In the genomic region with DNA sequence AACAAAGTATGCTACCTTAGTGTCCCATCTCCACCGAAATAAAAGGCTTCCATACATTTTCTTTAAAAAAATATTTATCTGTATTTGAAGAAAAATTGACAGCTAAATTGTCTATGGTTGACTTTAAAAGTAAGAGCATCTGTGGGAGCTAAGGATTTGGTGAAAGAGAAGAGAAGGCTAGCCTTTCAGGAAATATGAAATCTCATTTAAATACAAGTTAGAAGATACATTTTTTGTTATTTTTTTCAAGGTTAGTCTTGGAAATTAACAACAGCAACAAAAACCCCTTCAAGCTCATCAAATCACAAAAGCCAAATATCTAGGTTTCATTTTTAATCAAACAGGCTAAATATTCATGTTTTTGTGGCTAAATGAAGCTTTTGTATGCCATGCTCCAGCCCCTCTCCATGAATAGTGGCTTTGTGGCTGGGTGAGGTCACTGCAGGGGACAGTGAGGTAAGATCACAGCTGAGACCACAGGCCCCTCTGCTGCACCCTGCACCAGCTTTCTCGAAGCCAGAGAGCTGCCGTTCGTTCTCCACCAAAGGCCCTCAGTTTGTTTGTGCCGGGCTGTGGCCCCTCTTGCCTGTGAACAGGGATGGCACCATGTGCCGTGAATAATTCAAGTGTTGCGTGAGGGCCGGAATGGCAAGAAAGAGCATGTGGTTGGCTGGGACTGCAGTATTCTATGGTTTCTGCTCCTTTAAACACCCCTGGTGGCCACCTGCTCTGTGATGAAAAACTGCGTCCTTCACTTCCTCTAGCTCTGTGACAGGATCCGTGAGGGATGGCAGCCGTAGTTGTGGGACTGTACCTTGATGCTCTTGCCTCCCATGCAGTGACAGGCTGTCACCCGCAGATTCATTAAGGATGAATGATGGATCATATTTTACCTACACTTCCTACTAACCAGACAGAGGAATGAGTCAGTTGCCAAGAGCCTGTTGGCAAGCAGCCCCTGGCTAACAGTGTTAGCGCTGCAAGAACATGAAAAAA, we compare ENCODE assay signal across 8 mouse cellular contexts.
DNase-seq lines count a peak whose midpoint lies in the region; ATAC-seq and TF ChIP-seq lines count a peak whose summit lies in the region.

No protein-coding gene starts in this region.

- H3K79me2 ChIP-seq in CH12.LX (replicated peaks; ENCODE audit: control insufficient read depth, extremely low read depth, insufficient read depth, poor library complexity, severe bottlenecking): no peaks in the 10 kb centered on the region

- H3K9ac ChIP-seq in CH12.LX (ENCODE audit: insufficient read depth, low read depth): no peak overlapping the region
- H3K9ac ChIP-seq in forebrain, embryonic 14.5 days (ENCODE audit: low read length): no peak overlapping the region
- H3K9ac ChIP-seq in intestine, embryonic 15.5 days: no peak overlapping the region

- H3K27me3 ChIP-seq in CH12.LX (replicated peaks): no peaks in the 10 kb centered on the region
- no peaks in the 10 kb centered on the region for H3K27me3 ChIP-seq in forebrain, embryonic 14.5 days (replicated peaks; ENCODE audit: control insufficient read depth, insufficient read depth, low read length)
- H3K27me3 ChIP-seq in intestine, embryonic 15.5 days (replicated peaks): no peaks in the 10 kb centered on the region

- H3K27ac ChIP-seq in CH12.LX (ENCODE audit: insufficient read depth, low read depth): peak overlapping the region; percentile 71
- H3K27ac ChIP-seq in forebrain, embryonic 14.5 days (ENCODE audit: low read depth, low read length): peak overlapping the region; percentile 53; the same call in 1 of the 2 replicates
- H3K27ac ChIP-seq in intestine, embryonic 15.5 days: no peak overlapping the region

- no peak overlapping the region for H3K4me3 ChIP-seq in CH12.LX (replicated peaks in 1 of 3; ENCODE audit: low read depth in 2 of 3, low read length in 2 of 3, poor library complexity in 1 of 3)
- H3K4me3 ChIP-seq in forebrain, embryonic 14.5 days (ENCODE audit: low read depth, low read length): no peak overlapping the region
- no peak overlapping the region for H3K4me3 ChIP-seq in lung, adult 2 months (replicated peaks; ENCODE audit: extremely low read depth, low read depth, low read length)
- no peak overlapping the region for H3K4me3 ChIP-seq in intestine, embryonic 15.5 days (replicated peaks)

- ATAC-seq in forebrain, embryonic 14.5 days: peak; percentile 51
- no peak for ATAC-seq in intestine, embryonic 15.5 days

- H3K4me2 ChIP-seq in CH12.LX (ENCODE audit: insufficient read depth, low read depth, poor library complexity, severe bottlenecking): peak overlapping the region; percentile 65
- no peak overlapping the region for H3K4me2 ChIP-seq in forebrain, embryonic 14.5 days (ENCODE audit: low read length)
- H3K4me2 ChIP-seq in intestine, embryonic 15.5 days (replicated peaks): no peak overlapping the region

- peak; percentile 17; the same call in 1 of the 2 replicates for TF ChIP-seq POLR2A in CH12.LX (IDR thresholded peaks at IDR 0.05; ENCODE audit: low read depth, low read length)
- no peak for TF ChIP-seq POLR2A in lung, adult 2 months (IDR thresholded peaks at IDR 0.05; ENCODE audit: borderline replicate concordance, extremely low read depth, low read depth, low read length)

- H3K36me3 ChIP-seq in CH12.LX (replicated peaks in 1 of 2; ENCODE audit: control insufficient read depth in 1 of 2, insufficient read depth in 1 of 2, low read length in 1 of 2): no peaks in the 10 kb centered on the region
- no peaks in the 10 kb centered on the region for H3K36me3 ChIP-seq in forebrain, embryonic 14.5 days (ENCODE audit: control insufficient read depth, insufficient read depth, low read length)
- no peaks in the 10 kb centered on the region for H3K36me3 ChIP-seq in intestine, embryonic 15.5 days

- H3K4me1 ChIP-seq in CH12.LX (ENCODE audit: control insufficient read depth in 1 of 2, insufficient read depth in 2 of 2): peaks cover 22 to 60% of the 10 kb centered on the region in 2 experiments
- peaks cover 27% of the 10 kb centered on the region for H3K4me1 ChIP-seq in forebrain, embryonic 14.5 days (ENCODE audit: control insufficient read depth, insufficient read depth, low read length)
- H3K4me1 ChIP-seq in lung, adult 2 months (ENCODE audit: control insufficient read depth, insufficient read depth, low read length): no peaks in the 10 kb centered on the region
- H3K4me1 ChIP-seq in intestine, embryonic 15.5 days (replicated peaks): no peaks in the 10 kb centered on the region

- TF ChIP-seq EP300 in CH12.LX (IDR thresholded peaks at IDR 0.05; ENCODE audit: low read length): peak; percentile 89

- dilution Hi-C loops in CH12.LX (cut with MboI; ENCODE audit: extremely low pct_ligation_motif_present, extremely low pct_unique_long_range_greater_than_20kb, low sequenced_read_pairs): no loop called here

- in situ Hi-C loops in CH12.LX (cut with MboI; ENCODE audit: low pct_ligation_motif_present, low pct_unique_long_range_greater_than_20kb, low sequenced_read_pairs): loop anchor here (5.0 to 25.0 kb wide), 2 partner anchors 85 to 125 kb away; no protein-coding TSS in a partner anchor

- peak in 1 of 2 experiments; percentile 27; a peak in 2 of 4 replicates for TF ChIP-seq CTCF in CH12.LX (conservative IDR thresholded peaks at IDR 0.05 in 1 of 2, IDR thresholded peaks at IDR 0.05 in 1 of 2; ENCODE audit: low read depth in 2 of 2, low read length in 2 of 2)
- no peak for TF ChIP-seq CTCF in lung, adult 2 months (IDR thresholded peaks at IDR 0.05; ENCODE audit: insufficient read depth, low read length)

- H3K9me3 ChIP-seq in CH12.LX (replicated peaks; ENCODE audit: low read length): no peaks in the 10 kb centered on the region
- no peaks in the 10 kb centered on the region for H3K9me3 ChIP-seq in forebrain, embryonic 14.5 days (replicated peaks; ENCODE audit: control insufficient read depth, low read length)
- H3K9me3 ChIP-seq in intestine, embryonic 15.5 days: no peaks in the 10 kb centered on the region

- TF ChIP-seq RAD21 in CH12.LX (IDR thresholded peaks at IDR 0.05; ENCODE audit: low read depth, low read length): no peak; the same call in 1 of the 2 replicates

- DNase-seq in cerebellum, adult 11-12 months: peak; percentile 33
- DNase-seq in cerebellum, postnatal 4 days (ENCODE audit: low spot score in 2 of 2): no peak
- DNase-seq in CH12.LX (ENCODE audit: extremely low read depth): peak; percentile 77
- DNase-seq in forebrain, embryonic 14.5 days (ENCODE audit: low spot score): peak; percentile 69
- peak; percentile 16 to 55 for DNase-seq in left cerebral cortex, adult 9 months (ENCODE audit: low spot score in 2 of 2)
- no peak for DNase-seq in natural killer cell, adult 2 months (ENCODE audit: low spot score in 2 of 2)
- no peak for DNase-seq in lung, adult 2 months

- 41% methylated on average over 13 of the region's 13 CpGs for WGBS in forebrain, embryonic 14.5 days
- WGBS in lung, adult 2 months: 77% methylated on average over 13 of the region's 13 CpGs
- 74% methylated on average over 13 of the region's 13 CpGs for WGBS in intestine, embryonic 15.5 days

TF ChIP-seq in CH12.LX, 34 proteins besides CTCF, POLR2A, EP300 and RAD21 (continues in another document):
- TF ChIP-seq RCOR1 (conservative IDR thresholded peaks at IDR 0.05; ENCODE audit: low read depth, low read length): no peak
- no peak for TF ChIP-seq USF2 (conservative IDR thresholded peaks at IDR 0.05; ENCODE audit: low read depth, low read length)
- TF ChIP-seq BHLHE40 (IDR thresholded peaks at IDR 0.05; ENCODE audit: low read depth, low read length): peak; percentile 80
- TF ChIP-seq ELF1 (IDR thresholded peaks at IDR 0.05; ENCODE audit: low read depth, low read length): no peak
- TF ChIP-seq KAT2A (IDR thresholded peaks at IDR 0.05; ENCODE audit: insufficient replicate concordance, low read length): no peak
- 0 out of 2 replicates have a peak, but pooled peaks have one; percentile 56 for TF ChIP-seq CHD2 (IDR thresholded peaks at IDR 0.05; ENCODE audit: low read length)
- TF ChIP-seq E2F4 (IDR thresholded peaks at IDR 0.05; ENCODE audit: insufficient replicate concordance, low read depth, low read length): no peak
- TF ChIP-seq HCFC1 (IDR thresholded peaks at IDR 0.05; ENCODE audit: low read depth, low read length): no peak
- peak; percentile 93 for TF ChIP-seq IRF4 (IDR thresholded peaks at IDR 0.05; ENCODE audit: low read depth, low read length)
- TF ChIP-seq SMC3 (IDR thresholded peaks at IDR 0.05; ENCODE audit: low read depth, low read length): 0 out of 2 replicates have a peak, but pooled peaks have one; percentile 9
- no peak for TF ChIP-seq NRF1 (IDR thresholded peaks at IDR 0.05; ENCODE audit: low read depth, low read length)
- TF ChIP-seq ZKSCAN1 (IDR thresholded peaks at IDR 0.05; ENCODE audit: borderline replicate concordance, low read depth, low read length): no peak
- TF ChIP-seq SIN3A (IDR thresholded peaks at IDR 0.05; ENCODE audit: low read length): peak; percentile 38; the same call in 1 of the 2 replicates
- peak; percentile 63; the same call in 1 of the 2 replicates for TF ChIP-seq MYC (IDR thresholded peaks at IDR 0.05; ENCODE audit: low read depth, low read length)
- no peak for TF ChIP-seq GABPA (IDR thresholded peaks at IDR 0.05; ENCODE audit: insufficient replicate concordance, low read depth, low read length)
- peak; percentile 88; the same call in 1 of the 2 replicates for TF ChIP-seq MEF2A (IDR thresholded peaks at IDR 0.05; ENCODE audit: borderline replicate concordance, low read depth, low read length)
- TF ChIP-seq PAX5 (IDR thresholded peaks at IDR 0.05; ENCODE audit: low read length): no peak
- TF ChIP-seq MXI1 (IDR thresholded peaks at IDR 0.05; ENCODE audit: low read depth, low read length): peak; percentile 77
- peak; percentile 60; the same call in 1 of the 2 replicates for TF ChIP-seq MAFK (IDR thresholded peaks at IDR 0.05; ENCODE audit: insufficient replicate concordance, low read length)
- TF ChIP-seq MAX (IDR thresholded peaks at IDR 0.05; ENCODE audit: low read length): peak; percentile 77; the same call in 1 of the 2 replicates
- TF ChIP-seq JUN (IDR thresholded peaks at IDR 0.05; ENCODE audit: insufficient read depth, low read depth, low read length): peak; percentile 84
- TF ChIP-seq UBTF (IDR thresholded peaks at IDR 0.05; ENCODE audit: low read depth, low read length): no peak
- TF ChIP-seq TBP (conservative IDR thresholded peaks at IDR 0.05; ENCODE audit: low read depth, low read length): 0 out of 2 replicates have a peak, but pooled peaks have one; percentile 22
- no peak for TF ChIP-seq ZMIZ1 (IDR thresholded peaks at IDR 0.05; ENCODE audit: low read depth, low read length)
- no peak for TF ChIP-seq NELFE (IDR thresholded peaks at IDR 0.05; ENCODE audit: low read depth, low read length)
- no peak for TF ChIP-seq MAZ (IDR thresholded peaks at IDR 0.05; ENCODE audit: low read depth, low read length)
- TF ChIP-seq POLR2AphosphoS2 (IDR thresholded peaks at IDR 0.05; ENCODE audit: low read depth, low read length): no peak
- peak; percentile 91; the same call in 1 of the 2 replicates for TF ChIP-seq CHD1 (IDR thresholded peaks at IDR 0.05; ENCODE audit: low read depth, low read length)

Comparison
In these comparisons a context has a peak if more than half of its experiments do, and no peak if none do; other contexts are left out.
1. DNase-seq: peak in cerebellum, adult 11-12 months (single experiment), CH12.LX (single experiment), forebrain, embryonic 14.5 days (single experiment) and left cerebral cortex, adult 9 months (2 of 2); none in cerebellum, postnatal 4 days (0 of 2), natural killer cell, adult 2 months (0 of 2) and lung, adult 2 months (single experiment).